Mouse (Mus musculus) small intestine, adult 2 months (tissue): ENCODE measurements around the gene Als2cl.

ENCODE experiments used
- CTCF ChIP-seq: fragments of 200-500 bp; IDR thresholded peaks from 2 replicates; pipeline ENCODE4 v1.5.1; 2012; ENCODE audit warnings: low read depth, mild to moderate bottlenecking, control low read depth, inconsistent platforms, low read length, moderate library complexity, mixed read lengths; ENCODE audit not compliant: insufficient replicate concordance, insufficient read length; ENCODE audit errors: extremely low read depth
- POLR2A ChIP-seq: fragments of 200-500 bp; IDR thresholded peaks from 2 replicates; pipeline ENCODE4 v1.6.1; 2012; ENCODE audit warnings: low read depth, mild to moderate bottlenecking, control low read depth, inconsistent platforms, low read length, moderate library complexity

GRCm38 (mm10) chr9:110855903-110856302 is 23.8 kb upstream of the Als2cl start:
- TF ChIP-seq POLR2A (no peak), CTCF (no peak)
